Mouse (Mus musculus) adrenal gland, postnatal 4 days (tissue): ENCODE data around the gene Esrra. TPM values are rescaled to one million over a fixed set of nuclear protein-coding genes. Genes with fewer than 3 reads are reported as not detected.

ENCODE experiments used
- DNase-seq, 2 experiments: peaks; one replicate each; pipeline ENCODE4 v3.0.0; 2021 to 2022; ENCODE audit warnings: low spot score in 2 of 2, mixed read lengths in 2 of 2
- total RNA-seq, 2 experiments: library from RNA; stranded (reverse); gene quantifications; 2 replicates each; pipeline ENCODE4 v1.2.3; 2021

Gene Esrra
- total RNA-seq, 2 experiments from 2014 or later, result 47.0 to 47.9 TPM

GRCm38 (mm10) chr19:6941372-6942248 is 20.0 kb upstream of the Esrra start, which contains the start of gene Bad:
Gene Bad (plus strand): TSS chr19:6941861.
- peak; percentile 89 to 96 for DNase-seq

- no peak for DNase-seq
Observed at GRCm38 (mm10) chr19:6940396-6941351, 19.1 kb upstream of the Esrra start.

GRCm38 (mm10) chr19:6939106-6940002 is 17.7 kb upstream of the Esrra start:
- no peak for DNase-seq

- DNase-seq, result no peak
Observed at GRCm38 (mm10) chr19:6937541-6938465, 16.2 kb upstream of the Esrra start.

DNA sequence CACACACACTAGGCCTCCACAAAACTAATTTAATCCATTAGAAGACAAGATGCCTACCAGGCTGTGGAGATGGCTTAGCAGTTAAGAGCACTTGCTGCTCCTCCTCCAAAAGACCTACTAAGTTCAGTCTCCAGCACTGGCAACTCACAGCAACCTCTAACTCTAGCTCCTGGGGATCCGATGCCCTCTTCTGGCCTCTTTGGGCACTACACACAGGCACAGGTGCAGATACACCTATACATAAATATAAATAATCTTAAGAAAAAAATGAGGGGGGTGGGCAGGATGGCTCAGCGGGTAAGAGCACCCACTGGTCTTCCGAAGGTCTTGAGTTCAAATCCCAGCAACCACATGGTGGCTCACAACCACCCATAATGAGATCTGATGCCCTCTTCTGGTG is 14.7 kb upstream of the Esrra start:
- DNase-seq, result no peak

GRCm38 (mm10) chr19:6934195-6934977 is 12.8 kb upstream of the Esrra start, which contains the start of gene Kcnk4:
Gene Kcnk4 (minus strand): TSS chr19:6934515.
- DNase-seq, result no peak

DNA sequence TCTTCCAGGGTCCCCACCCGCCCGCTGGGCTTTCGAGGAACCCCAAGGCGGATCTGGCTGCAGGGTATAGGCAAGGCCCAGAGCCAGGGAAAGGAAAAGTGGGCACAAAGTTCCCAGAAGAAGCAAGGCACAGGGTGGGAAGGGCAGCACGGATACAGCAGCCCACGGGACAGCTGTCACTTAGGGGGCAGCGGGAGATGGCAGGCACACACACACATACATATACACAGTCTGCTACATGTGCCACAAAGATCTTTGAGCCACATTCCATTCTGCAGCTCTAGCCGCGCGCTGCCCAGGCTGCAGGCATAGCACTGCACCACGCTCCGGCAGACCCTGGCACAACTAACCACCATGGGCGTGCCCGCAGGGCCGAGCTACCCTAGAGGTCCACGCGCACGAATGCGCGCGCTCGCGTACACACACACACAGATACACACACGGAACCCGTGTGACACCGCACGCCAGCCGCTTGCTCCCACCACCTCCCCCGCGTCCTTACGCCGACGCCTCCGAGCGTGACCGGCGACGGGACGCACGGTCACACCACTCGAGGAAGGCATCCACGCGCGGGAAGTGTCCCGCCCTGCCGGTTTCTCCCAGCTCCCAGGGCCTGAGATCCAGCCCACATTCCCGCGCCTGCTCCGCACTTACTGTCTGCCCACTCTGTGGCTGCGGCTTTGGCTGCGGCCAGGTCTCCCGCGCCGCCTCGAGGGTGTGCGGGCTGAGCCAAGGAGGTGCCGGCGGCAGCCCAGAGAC is 12.0 kb upstream of the Esrra start:
- no peak for DNase-seq

GRCm38 (mm10) chr19:6933102-6933435 is 11.5 kb upstream of the Esrra start:
- no peak for DNase-seq

DNA sequence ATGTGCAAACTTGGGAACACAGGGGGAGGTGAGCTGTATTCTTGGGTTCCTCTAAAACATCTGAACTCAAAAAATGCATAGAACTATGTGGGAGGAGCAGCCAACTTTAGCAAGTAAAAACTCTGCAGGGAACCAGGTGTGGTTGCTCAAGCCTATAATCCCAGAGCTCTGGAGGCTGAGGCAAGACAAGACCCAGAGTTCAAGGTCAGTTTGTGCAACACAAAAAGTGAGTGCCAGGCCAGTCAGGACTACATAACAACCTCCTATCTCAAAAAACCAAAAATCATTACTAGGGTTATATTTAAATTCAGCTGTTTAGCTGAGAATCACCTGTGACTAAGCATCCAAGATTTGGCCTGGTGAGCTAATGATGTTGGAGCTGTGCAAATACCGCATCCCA is 10.4 kb upstream of the Esrra start:
- no peak for DNase-seq

GRCm38 (mm10) chr19:6931002-6931401 is 9.4 kb upstream of the Esrra start:
- DNase-seq, result no peak

GRCm38 (mm10) chr19:6928080-6928479 is 6.5 kb upstream of the Esrra start:
- DNase-seq, result no peak

DNA sequence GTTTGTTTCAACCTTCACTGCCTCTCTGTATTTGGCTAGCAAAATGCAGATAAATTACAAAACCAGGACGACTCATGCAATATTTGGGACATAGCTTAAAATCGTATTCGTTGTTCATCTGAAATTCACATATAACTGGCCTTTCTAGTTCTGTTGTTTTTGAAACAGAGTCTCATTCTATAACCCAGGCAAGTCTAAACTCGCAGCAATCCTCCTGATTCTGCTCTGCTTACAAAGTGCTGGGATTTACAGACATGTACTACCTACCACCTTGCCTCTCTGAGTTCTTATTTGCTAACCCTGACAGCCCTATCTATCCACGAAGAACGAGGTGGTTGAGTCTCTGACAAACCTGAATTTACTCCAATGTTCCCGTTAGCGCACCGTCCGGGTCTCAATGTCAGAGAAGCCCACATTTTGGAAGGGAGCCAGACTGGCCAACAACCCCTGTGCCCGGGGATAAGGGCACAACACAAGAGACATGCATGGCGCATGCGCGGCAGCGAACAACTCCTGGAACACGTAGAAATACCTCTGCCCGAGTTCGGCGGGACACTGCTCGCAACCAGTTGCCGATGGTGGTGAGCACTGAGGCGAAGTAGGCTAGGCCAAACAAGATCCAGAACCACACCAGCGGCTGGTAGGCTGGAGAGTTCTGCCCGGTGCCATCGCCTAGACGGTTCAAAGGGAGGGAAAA is 5.1 kb upstream of the Esrra start:
- DNase-seq, result no peak

DNA sequence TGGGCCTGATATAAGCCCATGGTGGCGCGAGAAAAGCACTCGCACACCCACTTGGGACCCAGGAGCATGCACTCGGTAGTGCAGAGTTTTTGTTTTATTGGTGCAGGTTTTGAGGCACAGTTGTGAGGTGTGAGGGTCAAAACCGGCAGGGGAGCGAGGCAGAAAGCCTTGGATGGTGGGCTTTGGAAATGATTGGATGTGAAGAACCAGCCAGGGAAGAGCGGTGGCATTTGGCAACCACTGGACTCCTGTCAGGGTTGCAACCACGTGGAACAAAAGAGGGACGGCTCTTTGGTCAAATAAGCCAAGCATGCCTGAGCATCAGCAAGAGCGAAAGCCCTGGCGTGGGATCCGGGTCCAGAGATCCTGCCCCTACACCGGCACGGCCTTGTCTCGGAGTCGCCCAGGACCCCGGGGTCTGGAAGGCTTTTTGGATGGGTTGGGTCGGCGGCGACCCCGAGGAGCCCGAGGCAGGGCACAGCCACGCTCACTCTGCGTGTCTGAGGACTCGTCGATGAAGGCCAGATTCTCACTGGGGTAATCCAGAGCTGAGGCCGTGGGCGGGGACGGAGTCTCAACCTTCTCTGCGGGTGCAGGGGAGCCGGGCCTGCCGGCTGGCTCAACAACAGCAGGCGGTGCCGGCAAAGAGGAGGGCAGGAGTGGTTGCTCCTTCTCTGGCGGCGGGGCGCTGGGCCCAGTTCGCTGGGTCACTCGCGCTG is 4.2 kb upstream of the Esrra start:
- no peak for DNase-seq

- no peak for DNase-seq
Observed at GRCm38 (mm10) chr19:6925307-6925573, 3.6 kb upstream of the Esrra start, which contains the start of gene Catsperz. Gene Catsperz (minus strand): TSS chr19:6925380.

DNA sequence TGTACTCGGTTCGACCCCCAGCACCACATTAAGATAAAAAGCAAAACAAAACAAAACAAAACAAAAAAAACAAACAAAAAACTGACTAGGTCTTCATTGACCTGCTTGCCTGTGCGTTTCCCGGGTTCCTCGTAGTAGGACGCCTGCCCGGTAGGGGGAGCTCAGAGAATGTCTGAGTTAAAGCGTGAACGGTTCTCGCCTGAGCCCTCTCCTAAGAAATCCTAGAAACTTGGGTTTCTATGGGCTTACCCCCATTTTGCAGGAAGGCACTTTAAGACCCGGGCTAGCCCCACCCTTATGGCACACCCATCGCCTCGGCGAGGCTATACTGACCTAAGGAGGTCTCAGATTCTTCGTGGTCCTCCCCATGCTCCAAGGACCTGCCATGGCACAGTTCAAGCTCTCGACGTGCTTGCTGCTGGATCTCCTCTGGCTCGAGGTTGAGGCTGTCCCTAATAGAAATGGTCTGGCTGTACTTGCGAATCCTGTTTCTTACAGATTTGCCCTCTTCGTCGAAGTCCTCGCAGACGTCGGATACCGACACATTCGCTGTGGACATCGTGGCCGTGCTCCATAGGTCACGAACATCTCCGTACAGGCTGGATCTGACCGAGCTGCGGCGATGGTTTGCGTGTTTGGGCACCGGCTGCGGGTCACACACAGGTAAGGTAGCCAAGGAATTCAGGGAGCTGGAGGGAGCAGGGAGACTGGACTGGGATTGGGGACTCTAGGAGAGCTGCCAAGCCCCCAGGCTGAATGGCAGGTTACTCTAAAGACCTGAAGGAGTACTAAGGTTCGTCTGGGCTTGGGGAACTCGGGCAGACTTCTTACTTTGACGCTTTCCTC is 3.1 kb upstream of the Esrra start:
- DNase-seq, result peak; percentile 67 to 82
